Mouse (Mus musculus) brain, adult 2 months (tissue): ENCODE measurements around the gene Nyap1.
"Not testable (repeated sequence)": the region's sequence is repeated elsewhere in the genome, so short reads cannot be mapped to it uniquely, and the experiment has no call there.

Experiments
- DNase-seq: peaks from one replicate; pipeline ENCODE4 v3.0.0; 2011; ENCODE audit warnings: low read depth, low spot score

Nyap1 gene

DNA sequence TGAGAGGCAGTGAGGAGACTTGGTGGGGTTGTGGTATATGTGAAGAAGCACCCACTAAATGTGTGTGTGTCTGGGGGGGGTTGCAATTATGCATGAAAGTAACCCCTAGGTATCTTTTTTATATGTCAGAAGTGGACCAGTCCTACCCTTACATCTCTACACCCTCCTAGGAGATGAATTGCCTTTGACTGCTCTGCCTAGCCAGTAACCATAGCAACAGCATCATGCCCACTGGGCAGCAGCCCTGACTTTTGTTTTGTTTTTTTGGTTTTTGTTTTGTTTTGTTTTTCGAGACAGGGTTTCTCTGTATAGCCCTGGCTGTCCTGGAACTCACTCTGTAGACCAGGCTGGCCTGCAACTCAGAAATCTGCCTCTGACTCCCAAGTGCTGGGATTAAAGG is 27.1 kb upstream of the Nyap1 start:
- no peak for DNase-seq

DNA sequence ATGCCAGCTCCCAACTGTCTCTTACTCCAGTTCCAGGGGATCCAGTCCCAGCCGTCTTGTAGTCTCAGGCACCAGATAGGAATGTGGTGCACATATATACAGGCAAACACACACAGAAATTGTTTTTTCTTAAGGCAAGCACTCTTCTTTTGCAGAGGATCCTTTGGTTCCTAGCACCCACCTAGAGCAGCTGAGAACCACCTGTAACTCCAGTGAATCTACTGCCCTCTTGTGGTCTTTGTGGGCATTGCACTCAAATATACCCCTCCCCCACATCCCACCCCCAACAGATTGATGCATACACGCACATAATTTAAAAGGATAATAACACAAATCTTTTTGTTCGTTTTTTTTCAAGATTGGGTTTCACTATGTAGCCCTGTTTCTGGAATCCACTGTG is 24.9 kb upstream of the Nyap1 start:
- no peak for DNase-seq

DNA sequence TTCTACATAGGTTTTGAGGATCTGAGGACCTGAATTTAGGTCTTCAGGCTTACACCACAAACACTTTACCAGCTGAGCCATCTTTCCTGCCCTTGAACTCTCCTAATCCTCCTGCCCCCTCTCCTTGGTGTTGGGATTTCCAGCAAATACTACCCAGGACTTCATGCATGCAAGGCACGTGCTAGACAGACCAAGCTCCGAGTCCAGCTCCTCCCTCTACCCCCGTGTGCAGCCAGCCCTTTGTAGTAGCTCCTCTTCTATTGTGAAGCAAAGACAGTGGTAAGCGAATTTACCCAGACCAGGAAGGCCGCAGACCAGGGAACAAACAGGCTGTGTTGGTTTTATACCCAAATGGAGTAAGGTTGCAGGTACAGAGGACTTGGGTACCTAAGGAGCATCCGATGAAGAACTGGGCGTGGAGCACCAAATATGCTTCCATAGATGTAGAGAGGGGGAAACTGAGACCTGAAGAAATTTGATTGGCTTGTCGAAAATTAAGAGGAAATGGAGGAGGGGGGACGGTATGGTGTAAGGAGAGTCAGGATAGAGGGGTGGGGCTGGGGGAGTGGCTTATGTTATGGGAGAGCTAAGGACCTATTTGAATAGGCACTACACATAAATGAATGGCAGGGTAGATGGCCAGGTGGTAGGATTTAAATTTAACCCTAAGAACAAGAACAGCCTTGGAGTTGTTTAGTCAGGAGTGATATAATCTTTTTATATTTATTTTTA is 23.4 kb upstream of the Nyap1 start:
- DNase-seq = no peak

DNA sequence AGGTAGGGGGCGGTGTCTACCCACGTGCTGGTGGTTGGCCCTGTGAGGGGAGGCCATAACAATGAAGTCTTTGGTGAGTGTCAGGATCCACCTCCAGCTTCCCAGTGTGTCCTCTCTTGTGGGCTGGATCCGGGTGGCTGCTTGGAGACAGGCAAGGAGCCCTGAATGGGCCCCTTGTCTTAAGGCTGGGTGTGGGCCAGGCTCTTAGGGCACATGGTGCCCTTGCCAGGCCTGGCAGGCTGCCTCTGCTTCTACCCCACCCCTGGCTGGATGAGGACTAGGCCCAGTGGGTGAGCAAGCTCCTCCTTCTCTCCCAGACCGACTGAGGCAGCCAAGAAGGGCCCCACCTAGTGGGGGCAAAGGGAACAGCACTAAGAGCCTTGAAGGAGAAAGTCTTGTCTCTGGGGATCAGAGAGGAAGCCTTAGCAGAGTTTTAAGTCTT is 18.6 kb upstream of the Nyap1 start:
- DNase-seq = peak; percentile 97

DNA sequence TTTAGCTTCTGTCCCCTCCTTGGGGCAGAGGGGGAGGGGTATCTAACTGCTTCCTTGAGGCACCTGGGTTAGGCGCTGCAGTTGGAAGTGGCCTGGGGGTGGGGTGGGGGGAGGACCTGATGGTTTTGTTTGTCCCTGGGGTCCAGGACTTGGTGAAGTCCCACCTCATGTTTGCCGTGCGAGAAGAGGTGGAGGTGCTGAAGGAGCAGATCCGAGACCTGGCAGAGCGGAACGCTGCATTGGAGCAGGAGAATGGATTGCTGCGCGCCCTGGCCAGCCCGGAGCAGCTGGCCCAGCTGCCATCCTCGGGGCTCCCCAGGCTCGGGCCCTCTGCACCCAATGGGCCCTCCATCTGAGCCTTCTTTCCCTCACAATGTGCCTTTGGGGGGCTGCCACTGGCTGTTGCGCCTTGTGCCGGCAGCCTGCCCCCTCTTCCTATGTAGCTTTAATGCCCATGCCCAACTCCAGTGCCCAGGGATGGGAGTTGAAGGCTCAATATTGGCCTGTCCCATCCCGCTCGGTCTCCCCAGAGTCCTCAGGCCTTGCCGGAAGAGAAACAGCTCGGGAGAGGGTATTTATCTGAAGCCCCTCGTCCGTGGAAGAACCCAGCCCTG is 17.6 kb upstream of the Nyap1 start:
- no peak for DNase-seq

DNA sequence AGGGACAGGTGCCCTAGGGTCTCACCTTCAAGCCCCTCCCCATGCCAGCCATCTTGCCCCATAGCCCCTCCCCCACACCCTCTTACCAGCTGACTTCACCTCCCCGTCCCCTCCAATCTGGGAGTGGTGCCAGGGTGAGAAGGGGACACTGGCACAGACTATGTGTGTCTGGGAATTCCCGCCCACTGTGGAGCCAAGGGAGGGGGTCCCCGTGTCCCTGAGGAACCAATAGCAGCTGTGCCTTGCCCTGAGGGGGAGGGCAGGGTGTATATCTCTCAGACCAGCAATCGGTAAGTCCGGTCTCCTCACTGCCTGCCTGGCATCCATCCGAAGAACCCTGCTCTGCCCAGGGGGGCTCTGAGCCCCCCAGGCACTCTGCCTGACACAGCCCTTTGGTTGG is 16.5 kb upstream of the Nyap1 start:
- peak; percentile 94 for DNase-seq

DNA sequence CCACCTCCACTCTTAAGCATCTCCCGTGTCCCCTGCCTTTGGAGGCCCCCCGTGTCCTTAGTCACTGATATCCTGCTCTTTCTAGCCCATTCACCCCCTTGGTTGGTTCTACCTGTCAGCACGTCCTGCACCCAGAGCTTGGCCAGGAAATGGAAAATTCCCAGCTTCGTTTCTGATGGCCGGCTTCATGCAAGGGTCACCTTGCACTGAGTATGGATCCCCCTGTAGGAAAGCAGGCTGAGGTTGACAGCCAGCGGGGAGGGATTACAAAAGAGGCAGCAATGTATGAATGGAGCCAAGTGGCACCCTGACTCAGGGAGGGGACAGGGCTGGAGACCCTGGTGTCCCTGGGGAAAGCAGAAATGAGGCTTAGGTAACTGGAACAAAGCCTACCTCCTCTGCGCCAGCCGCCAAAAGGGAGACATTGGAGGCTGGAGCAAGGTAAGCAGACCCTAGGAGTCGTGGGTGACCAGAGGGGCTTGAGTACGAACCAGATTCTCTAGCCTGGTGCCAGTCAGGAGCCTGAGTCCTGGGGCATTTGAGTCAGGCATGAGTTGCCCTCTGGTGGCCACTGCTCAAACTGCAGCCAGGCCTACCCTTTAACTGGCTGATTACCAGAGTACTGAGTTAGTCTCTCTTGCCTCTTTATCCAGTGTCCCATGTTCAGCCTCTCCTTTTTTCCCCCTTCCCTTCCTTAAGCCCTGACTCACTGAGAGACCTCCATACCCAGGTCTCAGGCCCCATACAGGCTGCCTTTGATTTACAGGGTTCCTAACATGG is 15.7 kb upstream of the Nyap1 start:
- peak; percentile 93 for DNase-seq

DNA sequence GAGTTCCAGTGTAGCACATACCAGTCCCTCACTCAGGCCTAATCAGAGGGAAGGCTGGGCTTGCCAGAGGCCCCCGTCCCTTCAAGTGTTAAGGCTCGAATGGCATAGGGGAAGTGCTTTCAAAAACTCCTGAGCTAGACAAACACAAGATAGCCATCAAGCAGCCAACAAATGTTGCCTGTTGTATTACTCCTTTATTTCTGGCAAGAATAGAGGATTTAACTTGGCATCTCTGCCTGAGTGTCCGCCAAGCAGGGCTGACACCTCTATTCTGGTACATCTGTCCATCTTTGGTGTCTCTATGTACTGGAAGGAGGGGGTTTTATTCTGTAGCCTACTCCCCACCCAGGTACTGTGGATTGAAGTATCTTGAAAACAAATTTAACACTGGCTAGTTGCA is 14.7 kb upstream of the Nyap1 start:
- peak; percentile 46 for DNase-seq

DNA sequence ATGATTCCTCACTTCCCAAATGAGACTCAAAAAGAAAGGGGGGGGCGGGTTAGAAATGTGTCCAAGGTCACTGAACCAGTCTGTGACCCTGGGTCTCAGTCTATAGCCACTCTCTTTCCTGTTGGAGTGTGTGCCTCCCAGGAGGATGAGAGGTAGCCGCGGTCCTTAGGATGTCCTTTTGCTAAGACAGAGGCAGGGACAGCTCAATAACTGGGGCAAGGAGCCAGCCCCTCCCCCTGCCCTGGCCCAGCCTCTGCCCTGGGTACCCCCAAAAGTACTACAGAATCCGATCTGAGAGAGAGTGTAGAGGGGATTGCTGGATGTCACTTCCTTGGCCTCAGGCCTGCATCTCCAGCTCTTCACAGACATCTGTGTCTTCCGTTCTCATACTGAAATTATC is 14.0 kb upstream of the Nyap1 start:
- DNase-seq = no peak

DNA sequence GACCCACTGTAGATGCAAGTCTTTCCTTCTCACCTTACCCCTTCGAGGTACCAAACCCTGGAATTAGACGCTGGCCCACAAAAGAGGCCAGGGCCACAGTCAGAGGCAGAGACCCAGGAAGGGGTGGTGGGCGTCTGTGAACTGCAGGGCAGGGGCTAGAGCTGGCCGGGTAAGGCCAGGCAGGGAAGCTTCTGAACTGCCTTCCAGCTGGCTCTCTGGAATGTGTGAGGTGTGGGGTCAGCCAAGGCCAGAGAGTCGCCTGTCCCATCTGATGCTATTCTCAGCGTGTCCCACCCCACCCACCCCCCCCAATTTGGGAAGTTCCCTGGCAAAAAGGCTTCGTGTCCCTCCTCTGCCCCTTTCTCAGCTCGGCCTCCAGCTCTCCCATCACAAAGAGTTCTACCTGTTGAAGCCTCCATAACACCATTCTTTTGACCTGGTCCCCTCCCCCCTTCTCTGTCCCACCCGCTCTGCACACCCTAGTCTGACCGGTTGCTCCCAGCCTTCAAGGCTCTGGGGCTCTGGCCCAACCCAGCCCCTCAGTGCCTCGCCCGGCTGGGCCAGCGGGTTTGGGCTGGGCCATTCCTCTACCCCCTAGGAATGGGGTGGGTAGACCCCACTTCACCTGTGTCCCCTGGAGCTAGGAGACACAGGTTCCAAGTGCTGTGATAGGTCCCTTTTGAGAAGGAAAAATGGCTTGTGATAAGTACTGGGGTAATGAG is 11.9 kb upstream of the Nyap1 start:
- no peak for DNase-seq

DNA sequence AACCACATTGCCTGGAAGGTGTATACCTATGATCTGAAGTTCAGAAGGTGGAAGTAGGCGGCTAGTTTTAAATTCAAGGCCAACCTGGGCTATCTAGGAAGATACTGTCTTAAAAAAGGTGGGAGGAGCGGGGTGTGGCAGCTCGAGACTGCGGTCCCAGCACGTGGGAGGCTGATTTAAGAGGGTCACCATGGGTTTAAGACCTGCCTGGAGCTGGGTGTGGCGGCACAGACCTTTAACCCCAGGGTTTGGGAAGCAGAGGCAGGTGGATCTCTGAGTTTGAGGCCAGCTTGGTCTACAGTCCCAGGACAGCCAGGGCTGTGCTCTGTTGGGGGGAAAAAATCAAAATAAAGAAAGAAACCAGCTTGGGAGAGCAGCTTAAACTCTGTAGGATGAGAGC is 10.6 kb upstream of the Nyap1 start:
- DNase-seq = no peak

DNA sequence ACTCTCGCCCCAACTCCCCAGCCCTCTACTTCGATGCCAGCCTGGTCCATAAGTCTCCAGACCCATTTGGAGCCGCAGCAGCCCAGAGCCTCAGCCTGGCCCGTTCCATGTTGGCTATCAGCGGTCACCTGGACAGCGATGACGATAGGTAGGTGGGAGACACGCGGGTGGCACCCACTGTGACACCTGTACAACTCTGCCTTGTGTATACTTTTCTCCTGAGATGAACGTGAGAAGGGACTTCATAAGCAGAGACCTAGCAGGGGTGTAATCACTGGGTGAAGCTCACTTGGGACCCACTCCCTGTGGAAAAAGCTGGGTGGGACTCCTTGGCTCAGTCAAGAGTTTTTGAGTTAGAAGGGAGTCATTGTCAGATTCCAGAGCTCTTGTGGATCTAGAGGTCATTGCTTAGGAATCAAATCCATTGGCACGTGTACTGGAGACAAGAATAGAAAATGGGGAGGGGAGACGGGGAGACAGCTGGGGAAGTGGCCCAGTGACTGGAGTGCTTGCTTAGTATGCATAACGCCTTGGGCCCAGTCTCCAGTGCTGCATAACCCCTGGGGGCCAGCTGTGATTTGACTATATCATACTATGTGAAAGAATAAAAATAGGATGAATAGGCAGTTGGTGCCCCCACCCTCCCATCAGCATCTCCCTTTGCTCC is 9.9 kb upstream of the Nyap1 start:
- DNase-seq = no peak

DNA sequence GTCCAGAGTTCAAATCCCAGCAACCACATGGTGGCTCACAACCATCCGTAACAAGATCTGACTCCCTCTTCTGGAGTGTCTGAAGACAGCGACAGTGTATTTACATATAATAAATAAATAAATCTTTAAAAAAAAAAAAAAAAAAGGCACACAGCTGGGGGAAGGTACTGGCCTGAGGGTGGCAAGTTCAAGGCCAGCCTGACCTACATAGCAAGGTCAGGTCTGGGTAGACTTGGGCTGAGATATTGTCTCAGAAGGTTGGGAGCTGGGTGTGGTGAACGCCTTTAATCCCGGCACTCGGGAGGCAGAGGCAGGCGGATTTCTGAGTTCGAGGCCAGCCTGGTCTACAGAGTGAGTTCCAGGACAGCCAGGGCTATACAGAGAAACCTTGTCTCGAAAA is 8.8 kb upstream of the Nyap1 start:
- not testable (repeated sequence) for DNase-seq

DNA sequence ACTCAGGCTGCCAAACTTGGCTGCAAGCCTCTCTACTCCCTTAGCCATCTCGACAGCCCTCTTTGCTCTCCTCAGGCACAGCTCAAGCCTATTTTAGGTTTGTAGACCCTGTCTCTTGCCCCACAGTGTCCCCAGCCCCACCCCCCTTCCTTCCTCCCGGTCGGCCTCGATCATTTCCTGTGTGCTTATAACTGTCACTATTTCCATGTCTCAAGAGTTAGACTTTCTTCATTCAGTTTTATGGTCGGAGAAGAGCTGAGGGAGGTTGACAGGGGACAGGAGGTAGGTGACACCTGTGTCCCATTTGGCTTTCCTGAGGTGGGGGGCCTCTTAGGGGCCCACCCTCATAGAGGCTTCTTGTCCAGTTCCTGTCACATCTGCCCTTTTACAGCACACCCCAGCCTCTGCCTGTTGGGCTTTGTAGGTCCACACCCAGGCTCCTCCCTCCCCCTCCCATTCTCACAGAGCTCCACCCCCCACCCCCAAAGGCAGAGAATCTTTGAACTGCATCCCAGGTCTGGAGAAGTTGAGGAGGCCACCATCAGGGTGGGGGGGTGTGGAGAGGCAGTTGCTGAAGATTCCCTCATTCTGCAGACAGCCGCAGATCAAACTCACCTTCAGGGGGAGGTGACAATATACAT is 7.9 kb upstream of the Nyap1 start:
- DNase-seq = no peak

DNA sequence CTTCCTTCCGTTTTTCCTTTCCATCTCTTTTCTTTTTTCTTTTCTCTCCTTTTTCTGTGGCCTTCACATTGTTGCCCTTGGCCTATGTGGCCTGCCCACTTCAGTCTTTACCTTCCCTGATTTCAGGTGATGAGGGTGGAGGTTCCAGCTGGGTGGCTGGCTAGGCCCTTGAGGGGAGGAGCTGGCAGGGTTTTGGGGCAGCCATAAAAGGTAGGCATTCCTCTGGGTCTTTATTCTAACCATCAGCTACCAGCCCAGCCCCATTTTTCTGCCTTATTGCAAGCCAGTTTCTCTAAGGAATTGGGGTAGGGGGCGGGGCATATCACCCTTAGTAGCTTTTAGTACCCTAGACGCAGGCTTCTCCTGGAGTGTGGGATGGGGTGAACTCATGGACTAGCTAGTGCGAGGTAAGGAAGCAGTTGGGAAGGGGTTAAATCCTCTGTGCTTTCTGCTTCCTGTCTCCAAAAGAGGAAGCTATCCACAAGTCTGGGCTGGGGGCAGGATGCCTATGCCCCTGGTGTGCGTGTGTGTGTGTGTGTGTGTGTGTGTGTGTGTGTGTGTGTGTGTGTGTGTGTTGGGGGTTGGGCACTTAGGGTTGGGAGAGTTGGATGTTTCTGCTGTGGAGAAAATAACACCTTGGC is 6.8 kb upstream of the Nyap1 start:
- peak; percentile 43 for DNase-seq

DNA sequence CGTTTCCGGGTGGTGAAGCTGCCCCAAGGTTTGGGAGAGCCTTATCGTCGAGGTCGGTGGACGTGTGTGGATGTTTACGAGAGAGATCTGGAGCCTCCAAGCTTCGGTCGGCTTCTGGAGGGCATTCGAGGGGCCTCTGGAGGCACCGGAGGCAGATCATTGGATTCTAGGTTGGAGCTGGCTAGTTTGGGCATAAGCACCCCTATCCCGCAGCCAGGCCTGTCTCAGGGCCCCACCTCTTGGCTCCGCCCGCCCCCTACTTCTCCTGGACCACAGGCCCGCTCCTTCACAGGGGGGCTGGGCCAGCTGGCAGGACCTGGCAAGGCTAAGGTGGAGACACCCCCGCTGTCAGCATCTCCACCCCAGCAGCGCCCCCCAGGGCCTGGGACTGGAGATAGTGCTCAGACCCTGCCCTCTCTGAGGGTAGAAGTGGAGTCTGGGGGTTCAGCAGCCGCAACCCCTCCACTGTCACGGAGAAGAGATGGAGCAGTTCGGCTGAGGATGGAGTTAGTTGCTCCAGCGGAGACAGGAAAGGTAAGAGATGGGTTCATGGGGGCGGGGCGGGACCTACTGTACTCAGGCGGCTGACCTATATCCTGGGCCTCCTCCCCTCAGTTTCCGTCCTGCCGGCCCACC is 6.0 kb upstream of the Nyap1 start:
- peak; percentile 71 for DNase-seq

DNA sequence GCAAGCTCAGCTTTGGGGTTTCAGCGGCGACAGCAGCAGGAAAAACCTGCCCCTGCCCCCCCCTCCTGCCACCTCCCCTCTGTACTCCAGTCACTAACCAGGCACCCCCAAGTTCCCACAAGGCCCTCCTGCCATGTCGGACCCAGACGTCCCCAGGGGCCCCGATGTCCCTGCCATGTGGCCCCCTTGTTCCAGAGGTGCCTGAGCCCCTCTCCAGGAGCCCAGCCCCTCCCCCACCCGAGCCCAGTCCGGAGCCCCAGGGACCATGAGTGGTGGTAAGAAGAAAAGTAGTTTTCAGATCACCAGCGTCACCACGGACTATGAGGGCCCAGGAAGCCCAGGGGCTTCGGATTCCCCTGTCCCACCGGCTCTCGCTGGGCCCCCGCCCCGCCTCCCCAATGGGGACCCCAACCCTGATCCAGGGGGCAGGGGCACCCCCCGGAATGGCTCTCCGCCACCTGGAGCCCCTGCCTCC is 5.5 kb upstream of the Nyap1 start:
- no peak for DNase-seq

DNA sequence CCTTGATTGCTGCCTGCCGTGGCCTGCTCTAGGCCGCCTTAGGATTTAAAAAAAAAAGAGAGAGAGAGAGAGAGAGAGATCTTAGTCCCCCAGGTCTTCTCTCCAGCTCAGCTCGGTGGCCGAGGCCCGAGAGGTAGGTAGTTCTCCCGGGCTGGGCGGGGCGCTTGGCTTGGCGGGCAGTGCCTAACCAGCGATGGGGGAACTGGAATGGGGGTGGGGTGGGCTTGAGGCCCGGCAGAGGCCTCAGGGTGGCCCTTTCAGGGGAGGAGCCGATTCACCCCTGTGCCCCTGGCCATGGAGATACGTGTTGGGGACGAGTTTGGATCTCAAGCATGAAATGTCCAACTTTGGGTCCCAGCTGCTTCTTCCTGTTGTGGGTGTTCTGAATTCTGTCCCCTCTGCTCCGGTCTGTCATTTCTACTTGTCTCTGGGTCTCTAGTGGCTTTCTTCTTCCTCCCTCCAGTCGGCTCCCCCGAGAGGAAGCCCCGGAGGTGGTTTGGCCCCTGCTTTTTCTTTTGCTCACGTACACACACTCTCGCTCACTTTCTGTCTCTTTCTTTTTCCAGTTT is 5.0 kb upstream of the Nyap1 start:
- DNase-seq = peak; percentile 56
